Comparison of ENCODE assay signal across 9 mouse cellular contexts in genomic region chr14:54913343-54913742, GRCm38 (mm10). TPM values are rescaled to one million over a fixed set of nuclear protein-coding genes. Genes with fewer than 3 reads are reported as not detected.
A peak's percentile ranks its signal among the peaks of the same experiment; 100 is the strongest.
DNase-seq lines count a peak whose midpoint lies in the region; ATAC-seq and TF ChIP-seq lines count a peak whose summit lies in the region.
"Had no signal": no experiment of that assay in that cellular context is flagged by ENCODE, and none has a peak within 500 bp of the region (broad histone marks: within the 10 kb centered on the region; RNA-seq: fewer than 3 reads in every experiment).

No protein-coding gene starts in this region.

- ATAC-seq in kidney, postnatal 0 days (replicated peaks; ENCODE audit: low FRiP score, low read depth) = no peak
- no peak for ATAC-seq in embryonic facial prominence, embryonic 12.5 days (ENCODE audit: insufficient number of reproducible peaks, insufficient read depth, low FRiP score, low TSS enrichment)
- peak; percentile 45 for ATAC-seq in hindbrain, embryonic 16.5 days
- peak; percentile 41 for ATAC-seq in midbrain, embryonic 15.5 days (replicated peaks)
- ATAC-seq in monocyte, adult 5-6 weeks (replicated peaks; ENCODE audit: insufficient number of reproducible peaks, low FRiP score, low TSS enrichment, poor library complexity, severe bottlenecking) = no peak

- H3K27ac ChIP-seq in kidney, postnatal 0 days = no peak overlapping the region
- peak overlapping the region; percentile 86 for H3K27ac ChIP-seq in embryonic facial prominence, embryonic 12.5 days
- H3K27ac ChIP-seq in hindbrain, embryonic 16.5 days (ENCODE audit: low read depth, low read length) = peak overlapping the region; percentile 95
- H3K27ac ChIP-seq in midbrain, embryonic 15.5 days = peak overlapping the region; percentile 96

- no peaks in the 10 kb centered on the region for H3K27me3 ChIP-seq in kidney, postnatal 0 days (ENCODE audit: insufficient read depth, low read length)
- H3K27me3 ChIP-seq in embryonic facial prominence, embryonic 12.5 days = no peaks in the 10 kb centered on the region
- H3K27me3 ChIP-seq in hindbrain, embryonic 16.5 days (replicated peaks; ENCODE audit: control insufficient read depth, insufficient read depth, low read length) = no peaks in the 10 kb centered on the region
- H3K27me3 ChIP-seq in midbrain, embryonic 15.5 days (replicated peaks) = no peaks in the 10 kb centered on the region

- peak overlapping the region; percentile 91 for H3K4me3 ChIP-seq in kidney, postnatal 0 days (replicated peaks; ENCODE audit: low read depth, low read length)
- H3K4me3 ChIP-seq in embryonic facial prominence, embryonic 12.5 days = peak overlapping the region; percentile 80
- peak overlapping the region; percentile 94 for H3K4me3 ChIP-seq in hindbrain, embryonic 16.5 days (ENCODE audit: low read length)
- H3K4me3 ChIP-seq in midbrain, embryonic 15.5 days = peak overlapping the region; percentile 99

- WGBS in kidney, postnatal 0 days = 13% methylated on average over 10 of the region's 10 CpGs
- 22% methylated on average over 10 of the region's 10 CpGs for WGBS in embryonic facial prominence, embryonic 12.5 days
- WGBS in hindbrain, embryonic 16.5 days = 13% methylated on average over 10 of the region's 10 CpGs
- WGBS in midbrain, embryonic 15.5 days = 16% methylated on average over 10 of the region's 10 CpGs

- peaks cover 21% of the 10 kb centered on the region; the same call in 1 of the 2 replicates for H3K36me3 ChIP-seq in kidney, postnatal 0 days (ENCODE audit: insufficient read depth, low read length)
- H3K36me3 ChIP-seq in embryonic facial prominence, embryonic 12.5 days = peaks cover 51% of the 10 kb centered on the region
- peaks cover 22% of the 10 kb centered on the region for H3K36me3 ChIP-seq in hindbrain, embryonic 16.5 days (ENCODE audit: control insufficient read depth, insufficient read depth, low read length)
- peaks cover 3% of the 10 kb centered on the region; the same call in 1 of the 2 replicates for H3K36me3 ChIP-seq in midbrain, embryonic 15.5 days (replicated peaks)

- H3K9me3 ChIP-seq in kidney, postnatal 0 days (replicated peaks; ENCODE audit: low read length) = no peaks in the 10 kb centered on the region
- H3K9me3 ChIP-seq in embryonic facial prominence, embryonic 12.5 days = no peaks in the 10 kb centered on the region
- H3K9me3 ChIP-seq in hindbrain, embryonic 16.5 days (ENCODE audit: control insufficient read depth, low read length) = no peaks in the 10 kb centered on the region
- no peaks in the 10 kb centered on the region for H3K9me3 ChIP-seq in midbrain, embryonic 15.5 days

- H3K4me1 ChIP-seq in kidney, postnatal 0 days (replicated peaks; ENCODE audit: insufficient read depth, low read length) = no peaks in the 10 kb centered on the region; the same call in 1 of the 2 replicates
- peaks cover 9% of the 10 kb centered on the region for H3K4me1 ChIP-seq in embryonic facial prominence, embryonic 12.5 days
- H3K4me1 ChIP-seq in hindbrain, embryonic 16.5 days (ENCODE audit: control insufficient read depth, insufficient read depth, low read depth, low read length) = peaks cover 25% of the 10 kb centered on the region
- peaks cover 43% of the 10 kb centered on the region for H3K4me1 ChIP-seq in midbrain, embryonic 15.5 days

- no peak for DNase-seq in kidney, postnatal 0 days (ENCODE audit: low spot score)
- no peak for DNase-seq in kidney, postnatal 36 days
- DNase-seq in c-Kit-positive CD71-positive TER-119-positive erythroid progenitor cells, embryonic 14.5 days (ENCODE audit: low spot score) = no peak
- DNase-seq in ovary, postnatal 14 days (ENCODE audit: low spot score) = no peak

- H3K4me2 ChIP-seq in kidney, postnatal 0 days (ENCODE audit: low read length) = peak overlapping the region; percentile 99
- H3K4me2 ChIP-seq in embryonic facial prominence, embryonic 12.5 days (replicated peaks) = peak overlapping the region; percentile 86
- peak overlapping the region; percentile 88 for H3K4me2 ChIP-seq in hindbrain, embryonic 16.5 days (ENCODE audit: low read length)
- peak overlapping the region; percentile 91 for H3K4me2 ChIP-seq in midbrain, embryonic 15.5 days

- peak overlapping the region; percentile 87 for H3K9ac ChIP-seq in kidney, postnatal 0 days (ENCODE audit: low read depth, low read length)
- H3K9ac ChIP-seq in embryonic facial prominence, embryonic 12.5 days = peak overlapping the region; percentile 94
- peak overlapping the region; percentile 99 for H3K9ac ChIP-seq in hindbrain, embryonic 16.5 days (ENCODE audit: low read depth, low read length)
- H3K9ac ChIP-seq in midbrain, embryonic 15.5 days = peak overlapping the region; percentile 99

- no peak for TF ChIP-seq CTCF in kidney, postnatal 0 days (IDR thresholded peaks at IDR 0.05; ENCODE audit: low read depth)

RNA-seq across cellular contexts. Expression of gene Slc22a17, which starts 0.4 kb away (rescaled TPM):
- polyA plus RNA-seq in kidney, postnatal 0 days (2015; fragmentation: Nextera tagmentation; extraction: Ambion mirVana) = 39.9 and 48.1 TPM in 2 replicates
- 114 and 122 TPM in 2 replicates for polyA plus RNA-seq in embryonic facial prominence, embryonic 12.5 days (2016; fragmentation: Nextera tagmentation; extraction: Ambion mirVana)
- 254 and 275 TPM in 2 replicates for polyA plus RNA-seq in hindbrain, embryonic 16.5 days (2015; fragmentation: Nextera tagmentation; extraction: Ambion mirVana)
- 229 and 248 TPM in 2 replicates for polyA plus RNA-seq in midbrain, embryonic 15.5 days (2015; fragmentation: Nextera tagmentation; extraction: Ambion mirVana)
- total RNA-seq in monocyte, adult 5-6 weeks (2017) = 0.85 to 1.4 TPM (median 1.1 TPM) in 3 replicates

RNA-seq across cellular contexts. Expression of gene Efs, which starts 12.6 kb away (rescaled TPM):
- polyA plus RNA-seq in kidney, postnatal 0 days (2015; fragmentation: Nextera tagmentation; extraction: Ambion mirVana) = 15.0 and 16.0 TPM in 2 replicates
- 49.0 and 49.3 TPM in 2 replicates for polyA plus RNA-seq in embryonic facial prominence, embryonic 12.5 days (2016; fragmentation: Nextera tagmentation; extraction: Ambion mirVana)
- 14.2 and 15.5 TPM in 2 replicates for polyA plus RNA-seq in hindbrain, embryonic 16.5 days (2015; fragmentation: Nextera tagmentation; extraction: Ambion mirVana)
- polyA plus RNA-seq in midbrain, embryonic 15.5 days (2015; fragmentation: Nextera tagmentation; extraction: Ambion mirVana) = 15.0 and 16.9 TPM in 2 replicates
- not detected in 3 replicates for total RNA-seq in monocyte, adult 5-6 weeks (2017)

RNA-seq across cellular contexts. Expression of gene Il25, which starts 19.2 kb away (rescaled TPM):
- polyA plus RNA-seq in kidney, postnatal 0 days (2015; fragmentation: Nextera tagmentation; extraction: Ambion mirVana) = 0.11 TPM in 1 of 2 replicates, not detected in the other
- polyA plus RNA-seq in embryonic facial prominence, embryonic 12.5 days (2016; fragmentation: Nextera tagmentation; extraction: Ambion mirVana) = 0.15 TPM in 1 of 2 replicates, not detected in the other
- 1.3 TPM in 2 replicates for polyA plus RNA-seq in hindbrain, embryonic 16.5 days (2015; fragmentation: Nextera tagmentation; extraction: Ambion mirVana)
- 0.48 TPM in 1 of 2 replicates, not detected in the other for polyA plus RNA-seq in midbrain, embryonic 15.5 days (2015; fragmentation: Nextera tagmentation; extraction: Ambion mirVana)
- total RNA-seq in monocyte, adult 5-6 weeks (2017) = not detected in 3 replicates
- total RNA-seq: heart, postnatal 10 days had no signal

RNA-seq across cellular contexts. Expression of gene Pabpn1, which starts 21.0 kb away (rescaled TPM):
- 113 and 123 TPM in 2 replicates for polyA plus RNA-seq in kidney, postnatal 0 days (2015; fragmentation: Nextera tagmentation; extraction: Ambion mirVana)
- 199 and 201 TPM in 2 replicates for polyA plus RNA-seq in embryonic facial prominence, embryonic 12.5 days (2016; fragmentation: Nextera tagmentation; extraction: Ambion mirVana)
- polyA plus RNA-seq in hindbrain, embryonic 16.5 days (2015; fragmentation: Nextera tagmentation; extraction: Ambion mirVana) = 127 and 130 TPM in 2 replicates
- polyA plus RNA-seq in midbrain, embryonic 15.5 days (2015; fragmentation: Nextera tagmentation; extraction: Ambion mirVana) = 183 and 192 TPM in 2 replicates
- total RNA-seq in monocyte, adult 5-6 weeks (2017) = 141 to 211 TPM (median 184 TPM) in 3 replicates

RNA-seq across cellular contexts. Expression of gene Cmtm5, which starts 22.7 kb away (rescaled TPM):
- 1.9 and 2.1 TPM in 2 replicates for polyA plus RNA-seq in kidney, postnatal 0 days (2015; fragmentation: Nextera tagmentation; extraction: Ambion mirVana)
- polyA plus RNA-seq in embryonic facial prominence, embryonic 12.5 days (2016; fragmentation: Nextera tagmentation; extraction: Ambion mirVana) = 6.2 and 9.5 TPM in 2 replicates
- polyA plus RNA-seq in hindbrain, embryonic 16.5 days (2015; fragmentation: Nextera tagmentation; extraction: Ambion mirVana) = 17.0 and 28.5 TPM in 2 replicates
- 6.5 and 7.2 TPM in 2 replicates for polyA plus RNA-seq in midbrain, embryonic 15.5 days (2015; fragmentation: Nextera tagmentation; extraction: Ambion mirVana)
- not detected in 3 replicates for total RNA-seq in monocyte, adult 5-6 weeks (2017)

Comparison
In these comparisons a context has a peak if more than half of its experiments do, and no peak if none do; other contexts are left out.
1. ATAC-seq: peak in hindbrain, embryonic 16.5 days (single experiment) and midbrain, embryonic 15.5 days (single experiment); none in kidney, postnatal 0 days (single experiment), embryonic facial prominence, embryonic 12.5 days (single experiment) and monocyte, adult 5-6 weeks (single experiment).
2. Peak in every context shown above with its lines, with median percentiles within 50 percentile points of each other: H3K4me2 ChIP-seq, H3K4me3 ChIP-seq and H3K9ac ChIP-seq.